Mouse (Mus musculus) spleen, postnatal 0 days (tissue): ENCODE data around the gene Recql5. TPM values are rescaled to one million over a fixed set of nuclear protein-coding genes. Genes with fewer than 3 reads are reported as not detected.

Source experiments
- polyA plus RNA-seq: library from polyadenylated mRNA; unstranded; fragments of >200 nt; fragmentation: Nextera tagmentation; extraction: Ambion mirVana; gene quantifications from 2 replicates; pipeline ENCODE4 v1.2.1, GENCODE M21; 2015

Recql5 gene
- polyA plus RNA-seq, result 9.9 and 10.8 TPM in 2 replicates

GRCm38 (mm10) chr11:115933108-115933746 lies at the start of gene Recql5, which contains the start of gene Sap30bp:
Gene Recql5 (minus strand): TSS chr11:115933477.
Gene Sap30bp (plus strand): TSS chr11:115933282.

GRCm38 (mm10) chr11:115974309-115975082 lies 41.2 kb upstream of the Recql5 start, which contains the start of gene Itgb4:
Gene Itgb4 (plus strand): TSS chr11:115974709.

GRCm38 (mm10) chr11:115911632-115912376 lies 21.5 kb downstream of the Recql5 start, which contains the start of gene Smim6:
Gene Smim6 (plus strand): TSS chr11:115912017.

GRCm38 (mm10) chr11:115899486-115900266 lies 33.6 kb downstream of the Recql5 start, which contains the start of gene Smim5:
Gene Smim5 (plus strand): TSS chr11:115899966.

GRCm38 (mm10) chr11:115858354-115858753 lies 74.9 kb downstream of the Recql5 start, which contains the start of gene Myo15b:
Gene Myo15b (plus strand): TSS chr11:115858406.

Other genes with a start within 250 kb of the Recql5 start
- gene Grb2, start 224.9 kb downstream of the Recql5 start, polyA plus RNA-seq, result 55.2 and 60.1 TPM in 2 replicates
- gene Tmem94, start 168.0 kb downstream of the Recql5 start, polyA plus RNA-seq, result 7.7 and 9.8 TPM in 2 replicates
- gene Caskin2, start 119.8 kb downstream of the Recql5 start, polyA plus RNA-seq, result 4.4 and 5.7 TPM in 2 replicates
- gene Tsen54, start 118.8 kb downstream of the Recql5 start, polyA plus RNA-seq, result 16.1 and 18.3 TPM in 2 replicates
- gene Llgl2, start 109.4 kb downstream of the Recql5 start, polyA plus RNA-seq, result 2.9 and 3.4 TPM in 2 replicates
- 0.76 and 0.81 TPM in 2 replicates for gene Myo15b, start 75.1 kb downstream of the Recql5 start, polyA plus RNA-seq
- gene Smim5, start 33.5 kb downstream of the Recql5 start, polyA plus RNA-seq, result 47.8 and 61.8 TPM in 2 replicates
- 8.5 and 11.9 TPM in 2 replicates for gene Smim6, start 21.5 kb downstream of the Recql5 start, polyA plus RNA-seq
- 26.1 and 26.4 TPM in 2 replicates for gene Sap30bp, start 195 bp downstream of the Recql5 start, polyA plus RNA-seq
- 0.88 and 0.97 TPM in 2 replicates for gene Itgb4, start 41.2 kb upstream of the Recql5 start, polyA plus RNA-seq
- gene Galk1, start 79.2 kb upstream of the Recql5 start, polyA plus RNA-seq, result 46.4 and 52.6 TPM in 2 replicates
- 1,286 and 1,302 TPM in 2 replicates for gene H3f3b, start 94.5 kb upstream of the Recql5 start, polyA plus RNA-seq
- gene Unk, start 96.8 kb upstream of the Recql5 start, polyA plus RNA-seq, result 11.0 and 13.6 TPM in 2 replicates
- gene Unc13d, start 144.5 kb upstream of the Recql5 start, polyA plus RNA-seq, result 23.0 and 26.2 TPM in 2 replicates
- gene Wbp2, start 153.5 kb upstream of the Recql5 start, polyA plus RNA-seq, result 64.4 and 65.7 TPM in 2 replicates
- 11.4 and 13.6 TPM in 2 replicates for gene Trim47, start 193.7 kb upstream of the Recql5 start, polyA plus RNA-seq
- 2.3 and 3.0 TPM in 2 replicates for gene Trim65, start 197.7 kb upstream of the Recql5 start, polyA plus RNA-seq
- gene Mrpl38, start 205.4 kb upstream of the Recql5 start, polyA plus RNA-seq, result 41.2 and 42.0 TPM in 2 replicates
- gene Fbf1, start 234.7 kb upstream of the Recql5 start, polyA plus RNA-seq, result 6.1 and 6.6 TPM in 2 replicates